Mouse (Mus musculus): Measurements from ENCODE around the gene Tns1.

DNA sequence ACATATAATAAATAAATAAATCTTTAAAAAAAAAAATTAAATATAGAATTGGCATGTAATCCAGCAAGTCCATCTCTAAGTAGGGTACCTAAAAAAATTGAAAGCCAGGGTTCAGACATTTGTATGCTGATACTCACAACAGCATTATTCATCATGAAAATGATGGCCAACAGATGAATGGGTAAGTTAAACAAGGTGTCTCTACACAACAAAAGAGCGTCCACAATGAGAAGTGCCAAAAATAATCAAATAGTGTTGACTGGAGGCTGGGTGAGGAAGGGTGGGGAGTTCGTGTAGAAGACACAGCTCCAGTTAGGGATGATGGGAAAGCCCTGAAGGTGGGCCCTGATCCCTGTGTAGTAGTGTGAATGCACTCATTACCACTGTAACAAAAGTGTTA, 35.8 kb upstream of the Tns1 start:
- TF ChIP-seq CTCF (IDR thresholded peaks at IDR 0.05; ENCODE audit: insufficient read depth, low read depth, low read length) (no peak), POLR2A (IDR thresholded peaks at IDR 0.05; ENCODE audit: insufficient read depth, low read depth, low read length) (no peak)
